Mouse (Mus musculus) left cerebral cortex, adult 18-20 months (tissue): Measurements from ENCODE around the gene Hils1. TPM values are rescaled to one million over a fixed set of nuclear protein-coding genes. Genes with fewer than 3 reads are reported as not detected.
"Not testable (repeated sequence)": the region's sequence is repeated elsewhere in the genome, so short reads cannot be mapped to it uniquely, and the experiment has no call there.

Experiments used
- DNase-seq, 2 experiments: peaks; one replicate each; pipeline ENCODE4 v3.0.0; 2021 to 2022; ENCODE audit warnings: low spot score in 2 of 2, mixed read lengths in 1 of 2
- total RNA-seq, 2 experiments: library from RNA; stranded (reverse); gene quantifications; 2 replicates each; pipeline ENCODE4 v1.2.3; 2021

The Hils1 gene
- total RNA-seq, 2 experiments from 2014 or later: not detected

GRCm38 (mm10) chr11:94952169-94952568, 15.2 kb upstream of the Hils1 start:
- no peak for DNase-seq

DNA sequence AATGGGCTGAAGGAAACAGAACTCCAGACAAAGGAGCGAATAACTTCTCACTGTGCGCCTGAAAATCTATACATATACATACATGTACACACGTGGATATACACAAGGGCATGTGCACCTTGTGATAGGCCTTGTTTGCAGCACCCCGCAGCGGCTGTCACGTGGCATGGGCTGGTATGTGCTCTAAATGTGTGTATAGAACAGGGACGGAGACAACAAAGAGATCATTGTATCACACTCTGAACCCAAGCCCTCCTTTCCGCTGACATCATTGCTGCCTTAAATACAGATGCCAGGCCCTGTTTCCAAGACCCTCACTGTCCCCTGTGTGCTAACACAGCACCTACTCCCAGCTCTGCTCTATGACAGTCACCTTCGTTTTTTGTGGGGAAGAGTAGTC, 12.3 kb upstream of the Hils1 start:
- DNase-seq: no peak

DNA sequence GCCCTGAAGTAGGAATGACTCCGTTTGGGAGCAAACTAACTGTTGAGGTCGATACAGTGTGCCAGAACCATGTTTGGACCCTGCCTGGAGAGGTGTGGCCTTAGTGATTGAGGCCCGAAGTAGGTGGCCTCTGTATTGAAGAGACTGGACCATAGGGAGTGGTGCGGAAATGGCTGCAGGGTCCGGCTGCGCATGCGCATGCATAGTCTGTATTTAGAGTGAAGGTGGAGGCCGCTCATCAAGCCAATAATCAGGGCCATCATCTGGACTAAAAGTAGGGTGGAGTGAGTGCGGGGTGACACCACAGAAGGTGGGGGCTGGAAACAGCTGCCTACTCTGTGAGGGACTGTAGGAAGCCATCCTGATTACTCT, 9.7 kb upstream of the Hils1 start:
- DNase-seq: no peak

GRCm38 (mm10) chr11:94958065-94958858, 9.1 kb upstream of the Hils1 start:
- peak in 1 of 2 experiments; percentile 19 for DNase-seq

DNA sequence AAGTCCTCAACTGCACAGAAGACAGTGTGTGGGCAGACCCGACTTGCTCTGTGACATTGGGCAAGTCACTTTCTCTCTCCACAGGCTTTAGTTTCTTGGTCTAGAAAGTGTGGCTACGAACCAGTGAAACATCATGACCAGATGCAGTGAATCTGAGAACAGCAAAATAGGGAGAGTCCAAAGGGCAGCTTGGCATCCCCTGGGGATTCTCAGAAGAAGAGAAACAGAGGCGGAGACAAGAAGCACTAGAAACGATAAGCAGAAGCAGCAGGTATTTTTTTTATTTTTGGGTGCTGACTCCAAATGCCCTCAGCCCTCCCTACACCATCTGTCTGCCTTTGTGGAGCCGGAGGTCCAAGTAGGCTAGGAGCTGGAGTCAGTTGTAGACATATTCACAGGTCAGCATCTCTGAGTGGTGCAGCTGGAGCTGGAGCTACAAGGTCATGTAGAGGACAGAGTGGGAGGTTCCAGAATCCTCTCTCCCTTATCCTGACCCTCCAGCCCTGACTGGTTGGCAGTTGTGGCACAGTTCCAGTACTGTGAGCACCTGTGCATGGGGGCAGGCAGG, 4.8 kb upstream of the Hils1 start:
- no peak for DNase-seq

DNA sequence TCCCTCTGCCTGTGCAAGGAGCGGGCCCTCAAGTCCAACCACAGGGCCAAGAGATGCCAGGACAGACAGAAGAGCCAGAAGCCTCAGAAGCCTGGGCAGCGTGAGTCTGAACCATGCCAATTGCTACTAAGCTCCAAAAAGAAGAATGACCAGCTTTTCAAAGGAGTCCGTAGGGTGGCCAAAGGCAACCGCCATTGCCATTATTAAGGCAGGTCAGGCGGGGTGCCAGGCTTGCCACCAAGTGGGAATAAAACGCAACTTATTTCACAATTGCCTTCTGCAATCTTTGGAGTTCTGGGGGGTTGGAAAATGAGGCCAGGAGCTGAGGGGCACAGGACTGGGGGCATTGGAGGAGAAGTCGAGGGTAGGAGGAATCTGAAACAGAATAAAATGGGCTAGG, 794 bp downstream of the Hils1 start:
- no peak for DNase-seq

DNA sequence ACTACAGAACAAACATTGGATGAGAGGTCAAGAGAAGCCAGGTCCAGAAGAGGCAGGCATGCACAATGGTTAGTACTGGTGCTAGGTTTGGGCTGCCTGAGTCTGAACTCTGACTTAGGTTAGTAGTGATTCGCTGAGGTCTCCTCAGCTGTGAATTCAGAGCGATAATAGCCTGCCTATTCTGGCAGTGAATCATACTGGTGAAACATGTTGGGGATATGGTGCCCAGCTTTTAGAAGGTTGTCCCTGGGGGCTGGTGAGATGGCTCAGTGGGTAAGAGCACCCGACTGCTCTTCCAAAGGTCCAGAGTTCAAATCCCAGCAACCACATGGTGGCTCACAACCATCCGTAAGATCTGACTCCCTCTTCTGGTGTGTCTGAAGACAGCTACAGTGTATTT, 2.3 kb downstream of the Hils1 start:
- DNase-seq: not testable (repeated sequence)

DNA sequence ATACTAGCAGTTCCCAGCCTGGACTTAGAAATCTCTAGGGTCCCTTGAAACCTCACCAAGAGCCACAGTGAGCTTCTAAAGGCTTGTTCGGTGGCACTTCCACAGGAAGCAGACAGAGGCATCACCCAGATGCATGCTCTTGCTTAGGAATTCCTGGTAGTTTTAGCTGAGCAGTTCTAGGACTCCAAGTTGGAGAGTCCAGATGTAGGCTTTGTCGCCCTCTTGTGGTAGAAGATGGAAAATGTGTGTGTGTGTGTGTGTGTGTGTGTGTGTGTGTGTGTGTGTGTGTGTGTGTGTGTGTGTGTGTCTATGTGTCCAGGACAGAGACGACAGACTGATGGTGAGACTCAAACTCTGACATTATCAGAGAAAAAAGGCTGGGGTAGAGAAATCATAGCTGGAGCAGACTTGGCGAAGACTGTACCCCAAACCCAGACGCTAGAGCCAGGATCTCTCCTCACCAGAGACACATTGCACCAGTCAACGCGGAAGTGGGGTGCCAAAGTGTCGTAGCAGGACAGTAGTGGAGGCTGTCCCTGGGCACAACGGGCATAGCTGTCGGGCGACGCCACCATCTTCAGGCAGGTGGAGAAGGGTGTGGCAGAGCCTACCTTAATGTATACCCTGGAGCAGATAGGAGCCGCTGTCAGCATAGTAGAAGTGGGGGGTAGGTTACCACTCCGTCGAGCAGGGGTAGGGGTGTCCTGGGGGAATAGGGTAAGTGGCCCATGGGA, 3.0 kb downstream of the Hils1 start:
- peak; percentile 64 to 74 for DNase-seq

DNA sequence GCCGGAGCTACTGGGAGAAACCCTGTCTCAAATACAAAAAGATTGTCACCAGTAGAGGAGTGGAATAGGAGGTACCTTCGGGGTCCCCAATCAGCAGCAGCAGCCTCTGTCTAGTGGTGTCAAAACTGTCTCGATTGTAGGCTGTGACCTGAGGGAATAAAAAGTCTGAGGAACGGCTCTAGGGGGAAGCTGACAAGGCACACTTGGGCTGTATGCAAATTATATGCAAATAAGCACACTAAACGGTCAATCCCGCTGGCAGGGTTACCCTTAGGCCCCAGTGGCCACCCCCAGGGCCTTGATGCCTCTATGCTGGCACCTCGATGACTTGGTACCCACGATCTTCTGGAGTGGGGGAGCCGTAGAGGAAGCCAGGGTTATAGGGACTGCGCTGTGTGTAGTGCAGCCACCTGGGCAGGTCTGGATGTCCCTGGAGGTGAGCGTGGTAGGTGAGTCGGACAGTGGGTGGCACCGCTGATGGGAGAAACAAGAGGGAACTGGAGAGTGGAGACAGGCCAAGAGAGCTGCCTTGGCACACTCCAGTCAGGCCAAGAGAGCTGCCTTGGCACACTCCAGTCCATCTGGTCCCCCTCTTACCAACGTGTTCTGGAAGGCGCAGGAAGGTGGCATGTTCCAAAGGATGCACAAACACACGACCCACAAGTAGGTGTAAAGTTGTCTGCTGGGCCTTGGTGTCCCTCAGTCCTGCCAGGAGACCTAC, 4.7 kb downstream of the Hils1 start:
- no peak for DNase-seq

DNA sequence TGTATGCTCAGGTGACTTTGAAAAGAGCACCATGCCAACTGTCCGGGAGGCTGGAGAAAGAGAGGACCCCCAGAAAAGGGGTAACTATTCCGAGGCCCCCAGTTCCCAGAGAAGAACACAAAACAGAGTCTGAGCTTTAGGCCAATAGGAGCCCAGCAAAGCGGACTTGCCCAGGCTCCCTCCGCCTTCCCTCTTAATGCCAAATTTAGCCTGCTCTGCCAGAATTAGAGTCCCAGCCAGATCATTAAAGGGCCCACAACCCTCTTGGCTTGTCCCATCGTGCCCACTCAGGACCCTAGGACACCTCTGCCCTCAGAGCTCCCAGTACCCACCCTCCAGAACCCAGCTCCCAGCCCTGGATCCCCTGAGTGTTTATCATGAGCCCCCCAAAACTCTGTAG, 5.5 kb downstream of the Hils1 start:
- DNase-seq: no peak

DNA sequence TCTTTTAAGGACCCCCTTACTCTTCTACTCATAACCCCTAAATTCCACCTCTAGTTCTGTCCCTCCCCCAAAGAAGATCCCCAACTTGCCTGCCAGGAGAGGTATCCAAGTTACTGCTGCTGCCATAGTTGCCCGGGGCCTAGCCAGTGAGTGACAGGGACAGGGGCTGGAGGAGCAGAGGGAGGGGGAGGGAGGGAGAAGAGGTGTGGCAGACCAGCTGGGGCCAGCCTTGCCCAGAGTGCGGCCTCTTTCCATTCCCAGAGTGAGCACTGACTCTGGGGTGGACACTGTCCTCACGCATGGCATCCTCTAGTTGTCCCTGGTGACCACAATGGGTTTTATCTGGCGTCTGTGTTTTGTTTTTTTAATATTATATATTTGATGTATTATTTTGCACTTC, 5.9 kb downstream of the Hils1 start:
- DNase-seq: no peak

DNA sequence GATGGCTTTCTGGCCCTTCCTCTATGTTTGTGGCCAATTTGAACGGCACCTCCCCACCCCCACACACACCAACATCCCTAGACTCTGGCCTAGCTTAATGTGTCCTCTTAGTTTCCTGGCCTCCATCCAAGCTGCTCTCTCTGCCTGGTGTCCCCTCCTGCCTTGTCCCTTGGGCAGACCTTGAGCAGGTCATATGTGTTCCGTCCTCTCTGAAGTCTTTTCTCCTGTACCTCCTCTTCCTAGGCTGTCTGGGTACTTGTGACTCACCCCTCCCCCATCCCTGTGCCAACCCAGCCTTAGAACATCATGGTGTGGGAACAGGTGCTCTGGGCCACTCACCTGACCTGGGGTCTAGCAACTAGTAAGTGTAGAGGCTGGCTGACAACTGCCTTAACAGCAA, 7.6 kb downstream of the Hils1 start:
- DNase-seq: no peak

DNA sequence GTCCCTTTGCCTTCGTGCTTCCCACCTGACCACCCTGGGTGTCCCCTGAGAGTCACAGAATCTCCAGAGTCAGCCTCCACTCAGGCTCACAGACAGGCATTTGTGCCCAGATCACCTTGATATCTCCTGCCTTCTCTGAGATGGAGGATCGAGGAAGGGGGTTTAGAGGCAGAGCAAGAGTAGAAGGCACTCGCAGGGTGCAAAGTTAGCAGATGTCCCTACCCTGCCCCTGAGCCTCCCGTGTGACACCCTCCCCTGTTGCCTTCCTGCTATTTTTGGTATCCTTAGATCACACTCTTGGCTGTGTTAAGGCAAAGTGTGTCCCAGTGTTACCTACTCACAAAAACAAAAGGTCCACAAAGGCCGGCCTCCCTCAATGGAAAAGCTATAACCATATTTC, 8.8 kb downstream of the Hils1 start, which contains the start of gene Sgca:
Gene Sgca, minus strand, starts transcription at position 129 of the 400 bp plus-strand sequence.
- DNase-seq: no peak

- DNase-seq: no peak
Observed at GRCm38 (mm10) chr11:94978178-94978915, 11.0 kb downstream of the Hils1 start.

- DNase-seq: peak; percentile 98 to 99
Observed at GRCm38 (mm10) chr11:94978947-94979346, 11.6 kb downstream of the Hils1 start.

GRCm38 (mm10) chr11:94979462-94980179, 12.2 kb downstream of the Hils1 start:
- no peak for DNase-seq

GRCm38 (mm10) chr11:94985140-94985539, 17.7 kb downstream of the Hils1 start:
- DNase-seq: no peak

DNA sequence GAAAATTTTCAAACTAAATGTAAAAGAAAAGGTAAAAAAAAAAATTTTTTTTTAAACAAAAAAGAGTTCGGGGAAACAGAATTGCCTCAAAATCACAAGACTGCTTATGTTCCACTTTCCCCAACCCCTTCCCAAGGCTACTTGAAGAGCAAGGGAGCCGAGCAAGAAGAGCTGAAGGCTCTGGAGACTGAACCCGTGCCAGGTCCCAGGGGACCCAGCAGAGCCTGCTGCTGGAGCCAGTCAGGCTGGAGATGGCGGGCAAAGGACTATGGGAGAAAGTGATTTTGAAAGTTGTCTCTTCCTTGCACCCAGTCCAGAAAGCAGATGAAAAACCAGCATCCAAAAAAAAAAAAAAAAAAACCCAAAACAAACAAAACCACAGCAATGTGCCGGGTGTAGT, 18.4 kb downstream of the Hils1 start:
- DNase-seq: no peak

DNA sequence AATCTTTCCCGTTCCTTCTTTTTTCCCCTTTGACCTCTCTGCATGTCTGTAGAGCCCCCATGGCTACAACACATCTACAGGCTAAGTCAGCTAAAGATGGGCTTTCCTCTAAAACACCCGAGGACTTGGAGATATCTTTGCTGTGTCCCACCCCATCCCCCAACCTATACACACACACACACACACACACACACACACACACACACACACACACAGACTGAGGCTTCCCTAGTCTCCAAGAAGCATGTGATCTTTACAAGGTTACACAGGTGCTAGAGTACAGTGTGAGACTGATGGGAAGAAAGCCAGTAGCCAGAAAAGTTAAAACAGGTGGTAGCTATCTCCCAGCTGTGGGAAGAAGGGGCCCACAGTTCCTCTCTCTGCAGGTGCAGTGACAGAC, 19.0 kb downstream of the Hils1 start:
- DNase-seq: no peak

DNA sequence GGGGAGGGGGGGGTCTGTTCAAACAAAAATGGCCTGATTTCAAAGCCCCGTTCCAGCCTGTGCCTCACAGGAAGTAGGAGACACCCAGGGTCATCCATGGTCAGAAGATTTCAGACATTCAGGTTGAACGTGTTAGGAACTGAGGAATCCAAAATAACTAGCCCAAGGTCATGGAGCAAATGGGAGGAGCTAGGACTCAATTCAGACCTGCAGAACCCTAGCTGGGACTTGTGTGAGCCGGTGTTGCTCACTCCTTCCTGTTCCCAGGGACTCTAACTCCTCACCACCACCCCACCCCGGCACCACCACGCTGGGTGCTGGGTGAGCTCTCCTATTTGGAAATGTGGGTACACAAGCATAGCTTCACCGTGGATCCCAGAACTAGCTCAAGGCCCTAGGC, 19.9 kb downstream of the Hils1 start:
- DNase-seq: no peak
